Mouse (Mus musculus) ZHBTc4 (cell line): ENCODE measurements around the gene Olfr780.
A peak's percentile ranks its signal among the peaks of the same experiment; 100 is the strongest.
"Not testable (repeated sequence)": the region's sequence is repeated elsewhere in the genome, so short reads cannot be mapped to it uniquely, and the experiment has no call there.

Experiments
- DNase-seq: peaks from one replicate; pipeline ENCODE4 v3.0.0-alpha.2; 2011; ENCODE audit warnings: low read depth, low spot score

Gene Olfr780

DNA sequence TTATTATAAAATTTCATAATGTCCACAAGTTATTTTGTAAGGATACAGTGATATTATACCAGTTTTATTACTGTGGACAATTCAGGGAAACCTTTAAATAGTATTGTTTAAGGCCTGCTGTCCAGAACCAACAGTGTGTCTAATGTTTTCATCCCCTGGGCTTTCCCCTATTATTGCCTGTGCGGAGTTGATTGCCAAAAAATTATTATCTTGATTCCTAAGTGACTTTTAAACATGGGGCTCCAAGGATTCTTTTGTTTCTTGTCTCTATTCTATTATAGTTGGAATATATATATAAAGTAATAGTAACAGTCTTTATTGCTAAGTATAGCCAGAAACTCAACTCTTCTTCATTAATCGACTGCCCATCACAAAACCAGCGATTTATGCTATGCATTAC, at the start of gene Olfr780:
Gene Olfr780 (plus strand): TSS at position 301 of the 400 bp plus-strand sequence.
- no peak for DNase-seq

DNA sequence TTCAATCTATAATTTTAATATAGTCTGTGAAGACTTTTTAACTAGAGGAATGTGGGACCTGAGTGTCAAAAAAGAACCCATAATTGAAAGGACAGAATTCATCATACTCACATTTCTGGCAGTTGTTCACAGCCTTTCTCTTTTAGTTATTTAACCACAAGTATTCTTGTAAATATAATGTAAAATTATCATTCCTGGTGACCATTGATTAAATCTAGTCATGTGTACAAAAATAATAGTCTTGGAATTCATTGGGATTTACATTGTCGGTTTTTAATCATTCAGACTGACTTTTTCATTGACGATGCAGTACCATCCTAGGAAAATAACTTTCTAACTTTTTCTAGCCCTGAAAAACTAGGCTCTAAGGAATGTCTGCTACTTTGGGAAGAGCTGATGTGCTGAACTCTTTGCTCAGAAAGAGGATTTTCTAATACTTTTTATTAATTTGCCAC, 46.8 kb upstream of the Olfr780 start, which contains the start of gene Olfr777:
Gene Olfr777 (minus strand): TSS at position 405 of the 455 bp plus-strand sequence.
- DNase-seq = no peak

DNA sequence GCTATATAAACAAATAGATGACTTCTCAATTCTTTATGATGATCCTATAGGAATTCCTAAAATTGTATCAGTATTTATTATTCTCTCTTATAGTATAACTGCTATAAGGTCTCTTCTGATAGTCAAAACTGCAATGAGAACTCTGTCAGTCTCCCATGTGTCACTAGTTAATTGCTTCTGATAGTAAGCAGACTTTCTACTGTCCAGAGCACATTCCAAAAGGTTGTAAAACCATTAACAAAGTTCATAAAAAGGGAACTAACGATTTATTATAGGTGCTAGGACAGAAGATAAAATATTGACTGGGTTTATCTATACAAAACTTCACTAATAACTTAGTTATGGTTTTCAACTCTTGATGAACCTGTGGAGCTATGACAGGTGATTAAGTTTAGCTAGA, 4.9 kb upstream of the Olfr780 start:
- DNase-seq = not testable (repeated sequence)

DNA sequence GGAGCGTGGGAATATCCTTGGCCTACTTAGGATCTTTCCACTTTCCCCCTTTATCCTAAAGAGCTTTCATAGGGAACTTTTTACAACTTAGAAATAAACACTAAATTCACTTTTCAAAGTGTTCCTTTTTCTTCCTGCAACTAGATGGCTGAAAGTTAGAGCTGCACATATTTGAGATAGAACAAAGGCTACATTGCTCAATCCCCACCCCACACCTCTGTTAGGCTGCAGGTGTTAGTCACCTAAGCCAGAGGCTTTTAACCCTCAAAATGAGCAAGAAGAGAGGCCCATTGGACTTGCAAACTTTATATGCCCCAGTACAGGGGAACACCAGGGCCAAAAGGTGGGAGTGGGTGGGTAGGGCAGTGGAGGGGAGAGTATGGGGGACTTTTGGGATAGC, 4.4 kb upstream of the Olfr780 start:
- DNase-seq = not testable (repeated sequence)

DNA sequence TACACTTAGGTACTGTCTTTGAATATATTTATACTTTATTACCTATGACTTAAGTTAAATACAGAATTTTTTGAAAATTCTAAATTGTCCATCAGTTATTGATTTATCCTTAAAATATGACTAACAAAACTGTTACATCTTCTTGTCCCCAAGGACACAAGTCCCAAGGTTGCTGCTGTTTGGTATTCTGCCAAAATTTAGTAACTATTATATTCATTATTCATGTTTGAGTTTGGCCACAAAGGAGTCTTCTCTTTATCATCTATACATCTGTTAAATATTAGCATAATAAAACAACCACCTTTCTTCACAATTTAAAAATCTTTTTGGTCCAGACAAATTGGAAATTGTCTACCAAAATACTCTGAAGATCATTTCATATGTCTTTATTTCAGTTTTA, 10.6 kb downstream of the Olfr780 start, which contains the start of gene Olfr781:
Gene Olfr781 (plus strand): TSS at position 301 of the 400 bp plus-strand sequence.
- DNase-seq = no peak

DNA sequence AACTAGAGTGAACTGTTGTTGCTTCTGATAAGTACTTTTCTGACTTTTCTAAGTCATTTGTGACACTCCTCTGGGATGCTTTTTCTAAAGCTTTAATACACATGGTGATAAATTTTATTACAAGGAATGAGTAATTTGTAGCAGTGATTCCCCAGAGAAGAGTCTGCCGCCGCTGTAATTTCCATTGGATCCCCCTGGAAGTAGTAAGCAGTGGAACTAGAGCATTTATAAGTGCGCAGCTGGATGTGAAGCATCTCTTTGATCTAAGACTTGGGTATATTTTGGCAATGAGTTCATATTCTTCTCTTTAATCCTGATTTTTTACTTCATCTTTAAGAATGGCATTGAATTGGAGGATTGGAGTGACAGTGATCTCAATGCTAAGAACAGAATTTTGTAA, 30.6 kb downstream of the Olfr780 start, which contains the start of gene Olfr782:
Gene Olfr782 (plus strand): TSS at position 301 of the 400 bp plus-strand sequence.
- no peak for DNase-seq

DNA sequence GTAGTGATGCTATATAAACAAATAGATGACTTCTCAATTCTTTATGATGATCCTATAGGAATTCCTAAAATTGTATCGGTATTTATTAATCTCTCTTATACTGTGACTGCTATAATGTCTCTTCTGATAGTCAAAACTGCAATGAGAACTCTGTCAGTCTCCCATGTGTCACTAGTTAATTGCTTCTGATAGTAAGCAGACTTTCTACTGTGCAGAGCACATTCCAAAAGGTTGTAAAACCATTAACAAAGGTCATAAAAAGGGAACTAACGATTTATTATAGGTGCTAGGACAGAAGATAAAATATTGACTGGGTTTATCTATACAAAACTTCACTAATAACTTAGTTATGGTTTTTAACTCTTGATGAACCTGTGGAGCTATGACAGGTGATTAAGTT, 34.6 kb downstream of the Olfr780 start:
- DNase-seq = not testable (repeated sequence)

DNA sequence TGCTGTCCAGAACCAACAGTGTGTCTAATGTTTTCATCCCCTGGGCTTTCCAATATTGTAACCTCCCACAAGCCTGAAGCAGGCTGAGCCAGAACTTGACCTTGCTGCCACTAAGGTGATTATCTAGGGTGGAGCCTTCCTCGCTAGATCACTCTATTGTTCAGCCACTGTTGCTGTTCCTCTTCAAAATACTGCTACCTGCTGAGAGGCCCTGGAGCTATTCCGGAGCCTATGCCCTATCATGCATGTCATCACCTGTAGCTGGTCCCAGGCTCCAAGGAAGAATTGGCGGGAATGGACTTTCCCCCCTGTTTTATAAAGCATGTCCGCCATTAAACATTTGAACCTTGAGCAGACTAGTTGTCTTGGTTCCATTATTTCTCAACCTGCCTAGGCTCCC, 38.6 kb downstream of the Olfr780 start:
- peak; percentile 68 for DNase-seq

DNA sequence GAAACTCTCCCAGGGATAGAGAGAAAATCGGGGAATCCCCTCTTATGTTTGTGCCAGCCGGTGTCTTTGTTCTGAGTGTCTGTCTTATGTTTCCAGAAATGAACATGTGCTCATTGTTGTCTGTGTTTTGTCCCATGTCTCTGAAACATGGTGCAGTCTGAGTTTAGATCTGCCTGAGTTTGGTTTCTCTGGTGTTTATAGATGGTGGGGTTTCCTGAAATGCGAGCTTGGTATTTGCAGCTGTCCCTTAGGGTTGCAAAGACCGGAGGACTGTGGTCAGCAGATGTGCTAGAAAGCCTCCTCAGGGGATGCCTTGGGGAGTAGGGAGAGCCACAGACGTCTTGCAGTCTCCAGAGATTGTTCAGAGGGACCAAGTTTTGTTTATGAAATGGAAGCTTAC, 39.4 kb downstream of the Olfr780 start:
- DNase-seq = no peak
